Mouse (Mus musculus): ENCODE results near the gene Iqcn.

Iqcn gene

DNA sequence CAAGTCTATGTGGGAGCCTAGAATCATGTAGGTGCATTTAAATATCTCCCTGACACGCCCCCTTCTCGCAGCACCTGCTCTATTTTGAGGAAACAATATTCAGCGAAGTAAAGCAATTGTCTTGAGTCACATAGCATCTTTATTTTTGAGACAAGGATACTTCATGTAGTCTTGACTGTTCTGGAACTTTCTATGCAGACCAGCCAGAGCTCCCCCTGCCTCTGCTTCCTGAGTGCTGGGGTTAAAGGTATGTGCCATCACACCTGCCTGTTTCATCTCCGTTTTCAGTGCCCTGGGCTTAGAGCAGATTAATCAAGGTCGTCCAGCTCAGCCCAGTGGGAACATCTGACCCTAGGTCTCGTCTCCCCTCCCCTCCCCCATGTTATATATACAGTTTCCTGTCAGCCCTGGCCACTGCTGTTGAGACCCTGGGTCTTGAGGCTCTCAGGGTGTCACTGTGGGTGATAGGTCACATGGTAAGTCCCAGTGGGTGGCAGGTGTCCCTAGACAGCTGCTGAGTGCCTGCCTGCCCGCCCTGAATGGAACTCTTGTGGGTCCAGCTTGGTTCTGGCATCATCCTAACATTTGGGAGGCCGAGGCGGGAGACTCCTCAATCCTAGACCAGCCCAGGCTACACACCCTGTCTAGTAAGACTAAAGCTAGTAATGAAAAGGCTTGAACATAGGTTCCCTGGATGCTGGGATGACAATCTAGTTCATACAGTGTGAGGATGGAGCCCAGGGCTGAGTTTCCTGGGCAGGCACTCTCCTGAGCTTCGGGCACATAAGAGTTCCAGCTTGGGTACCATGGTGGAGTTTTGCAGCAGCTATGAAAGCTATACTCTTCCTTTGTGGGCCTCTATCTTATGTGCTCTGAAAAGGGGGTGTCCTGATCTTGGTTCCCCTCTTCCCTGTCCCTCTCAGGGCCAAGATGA, 1.9 kb upstream of the Iqcn start:
- peak; percentile 30 for DNase-seq

DNA sequence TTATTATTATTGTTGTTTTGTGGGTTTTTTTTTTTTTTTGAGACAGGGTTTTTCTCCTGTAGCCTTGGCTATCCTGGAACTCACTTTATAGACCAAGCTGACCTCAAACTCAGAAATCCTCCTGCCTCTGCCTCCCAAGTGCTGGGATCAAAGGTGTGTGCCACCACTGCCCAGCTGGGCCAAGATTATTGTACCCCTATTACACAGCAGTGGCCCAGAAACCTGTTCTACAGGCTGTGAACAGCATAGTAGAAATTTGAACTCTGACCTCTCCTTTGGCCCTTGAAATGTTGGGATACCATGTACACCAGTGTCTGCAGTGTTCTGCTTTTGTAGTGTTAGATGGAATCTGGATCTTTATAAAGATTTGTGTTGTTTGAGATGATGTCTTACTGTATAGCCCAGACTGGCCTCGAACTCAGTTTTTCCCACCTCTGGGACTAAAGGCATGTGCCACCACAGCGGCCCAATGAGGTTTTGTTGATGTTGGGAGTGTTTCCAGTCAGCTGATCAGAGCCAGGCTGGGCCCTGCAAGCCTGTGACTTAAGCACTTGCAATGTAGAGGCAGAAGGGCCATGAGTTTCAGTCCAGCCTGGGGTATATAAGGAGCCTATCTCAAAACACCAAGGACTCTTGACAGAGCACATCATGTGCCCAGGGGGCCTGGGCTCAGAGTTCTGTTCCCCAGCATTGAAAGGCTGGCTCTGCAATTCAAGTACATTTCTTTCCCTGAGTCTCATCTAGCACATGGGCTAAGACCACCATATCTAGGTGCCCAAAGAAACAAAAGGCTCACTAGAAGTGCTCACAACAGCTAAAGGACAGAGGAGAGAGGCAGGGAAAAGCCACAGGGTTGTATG, 1.0 kb upstream of the Iqcn start:
- DNase-seq, result no peak

DNA sequence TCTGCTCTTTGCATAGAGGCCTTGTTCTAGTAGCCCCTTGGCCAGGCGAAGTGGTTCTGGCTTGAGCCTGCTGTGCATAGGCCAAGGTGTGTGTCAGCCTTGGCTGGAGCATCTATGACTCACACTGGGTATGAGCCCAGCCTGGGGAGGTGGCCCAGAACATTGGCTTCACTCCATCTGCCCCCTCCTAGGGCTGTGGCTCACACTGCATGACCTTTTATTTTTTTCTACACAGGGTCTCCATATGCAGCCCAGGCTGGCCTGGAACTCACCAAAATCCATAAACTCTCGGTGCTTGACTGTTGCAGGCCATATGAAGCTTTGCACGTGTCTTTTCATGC, 445 bp upstream of the Iqcn start:
- DNase-seq, result no peak

DNA sequence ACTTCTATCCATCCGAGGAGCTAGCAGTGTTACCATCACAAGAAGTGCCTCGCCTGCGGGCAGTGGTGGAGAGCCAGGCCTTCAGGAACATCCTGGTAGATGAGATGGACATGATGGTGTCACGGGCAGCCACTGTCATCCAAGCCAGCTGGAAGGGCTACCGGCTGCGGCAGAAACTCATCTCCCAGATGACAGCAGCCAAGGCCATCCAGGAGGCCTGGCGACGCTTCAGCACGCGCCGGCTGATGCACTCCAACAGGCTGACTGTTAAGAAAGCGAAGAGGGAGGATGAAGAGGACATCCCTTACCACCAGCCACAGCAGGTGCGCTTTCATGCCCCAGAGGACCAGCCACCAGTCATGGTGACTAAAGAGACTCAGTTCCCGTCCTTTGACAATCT, 5.0 kb downstream of the Iqcn start:
- DNase-seq, result no peak

- no peak for DNase-seq
Observed at GRCm38 (mm10) chr8:70709794-70710193, 6.5 kb downstream of the Iqcn start.

DNA sequence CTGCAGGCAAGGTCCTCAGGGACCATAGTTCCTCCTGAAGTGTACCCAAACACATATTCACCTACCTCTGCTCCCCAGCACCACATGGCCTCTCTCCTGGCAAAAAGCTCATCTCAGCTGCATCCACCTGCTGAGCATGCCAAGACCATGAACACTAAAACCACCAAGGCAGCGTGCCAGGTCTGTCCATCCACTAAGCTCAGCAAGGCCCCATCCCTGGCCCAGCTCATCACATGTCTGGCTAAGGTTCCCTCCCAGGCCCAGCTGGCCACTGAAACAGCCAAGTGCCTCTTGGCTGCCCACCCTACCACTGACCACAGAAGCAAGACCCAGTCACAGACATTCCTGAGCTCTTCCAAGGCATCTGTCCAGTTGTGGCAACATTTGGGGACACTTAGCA, 7.0 kb downstream of the Iqcn start:
- DNase-seq, result no peak

- DNase-seq, result no peak
Observed at GRCm38 (mm10) chr8:70711041-70711440, 7.8 kb downstream of the Iqcn start.

DNA sequence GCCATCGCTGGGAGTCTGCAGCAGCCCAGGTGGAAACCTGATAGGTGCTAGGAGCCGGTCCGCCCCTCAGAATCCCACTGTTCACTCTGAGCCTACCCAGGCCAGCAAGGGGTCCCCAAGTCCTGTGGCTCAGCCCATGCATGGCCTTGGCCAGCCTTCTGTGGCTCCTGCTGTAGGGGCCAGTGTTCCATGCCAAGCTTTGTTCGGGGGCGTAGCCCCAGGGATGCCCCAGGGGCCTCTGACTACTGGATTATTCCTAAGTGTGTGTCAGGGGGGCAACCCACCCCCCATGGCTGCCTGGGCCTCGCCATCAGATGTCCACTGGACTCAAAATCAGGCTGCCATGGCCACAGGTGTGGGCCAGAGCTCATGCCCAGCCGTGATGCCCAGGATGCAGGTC, 10.7 kb downstream of the Iqcn start:
- no peak for DNase-seq

DNA sequence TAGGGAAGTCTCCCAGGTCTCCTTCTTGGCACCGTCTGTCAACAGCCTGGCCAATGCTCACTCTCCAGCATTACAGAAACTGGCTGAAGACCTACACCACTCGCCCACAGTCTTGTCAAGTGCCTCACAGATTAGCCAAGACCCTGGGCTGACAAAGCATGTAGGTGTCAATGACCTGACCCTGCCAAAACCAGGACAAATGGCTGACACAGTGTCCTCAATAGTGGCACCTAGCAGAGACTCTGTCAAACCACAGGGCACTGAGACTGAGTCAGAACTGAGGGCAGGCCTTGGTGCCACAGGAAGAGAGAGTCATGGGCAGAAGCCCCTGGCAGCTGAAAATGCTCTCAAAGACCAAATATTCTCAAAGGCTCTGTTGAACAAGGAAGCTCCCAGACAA, 11.8 kb downstream of the Iqcn start:
- no peak for DNase-seq

DNA sequence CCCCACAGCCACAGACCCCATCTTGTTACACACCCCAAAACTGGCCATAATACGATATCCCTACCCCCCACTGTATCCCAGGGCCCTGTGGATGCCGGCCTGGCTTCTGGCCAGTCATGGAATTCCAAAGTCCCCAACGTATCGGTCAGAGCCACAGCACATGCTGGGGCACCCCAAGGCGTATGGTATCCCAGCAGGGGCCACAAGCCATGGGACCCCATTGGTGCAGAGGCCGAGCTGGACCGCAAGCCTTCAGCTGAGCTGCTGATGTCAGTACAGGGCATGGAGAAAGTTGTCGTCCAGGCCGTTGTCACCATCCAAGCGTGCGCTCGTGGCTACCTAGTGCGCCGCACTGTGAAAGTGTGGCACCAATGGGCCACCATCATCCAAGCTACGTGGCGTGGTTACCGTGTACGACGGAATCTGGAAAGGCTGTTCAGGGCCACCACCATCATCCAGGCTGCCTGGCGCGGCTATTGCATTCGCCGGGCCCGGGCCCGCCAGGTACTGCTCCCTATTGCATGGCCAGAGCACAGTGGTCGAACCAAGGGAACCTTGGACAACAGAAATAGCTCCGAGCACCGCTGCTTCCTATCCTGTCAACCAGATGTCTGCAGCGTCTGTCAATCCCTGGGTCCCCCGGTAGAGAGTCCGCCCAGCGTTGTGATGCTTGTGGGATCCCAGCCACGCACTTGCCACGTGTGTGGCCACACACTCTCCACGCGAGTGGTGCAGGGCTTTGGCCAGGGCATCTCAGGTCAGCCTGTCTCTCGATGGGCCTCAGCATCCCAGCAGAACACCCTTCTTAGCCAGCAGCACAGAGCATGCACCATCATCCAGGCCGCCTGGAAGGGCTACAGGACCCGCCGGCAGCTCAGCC, 13.5 kb downstream of the Iqcn start:
- no peak for DNase-seq

DNA sequence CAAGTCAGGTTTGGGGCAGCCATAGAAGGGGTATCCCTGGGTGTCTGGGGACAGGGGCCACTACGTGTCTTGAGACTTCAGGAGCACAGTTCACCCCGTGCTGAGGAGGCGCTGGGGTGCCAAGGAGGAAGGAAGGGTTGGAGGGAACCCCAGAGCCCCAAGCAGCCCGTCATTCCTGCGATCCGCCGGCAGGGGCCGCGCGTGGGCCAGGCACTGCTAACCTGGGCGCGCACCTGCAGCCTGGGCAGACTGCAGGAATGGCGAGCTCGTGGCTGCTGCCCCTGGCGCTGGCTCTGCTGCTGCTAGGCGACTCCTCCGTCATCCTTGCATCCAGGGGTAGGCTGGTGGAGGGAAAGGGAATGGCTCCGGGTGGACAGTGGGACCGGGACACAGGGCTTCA, 15.0 kb downstream of the Iqcn start, which contains the start of gene Gm3336:
Gm3336 (plus strand) TSS at position 247 of the 400 bp plus-strand sequence.
- DNase-seq, result peak; percentile 87

DNA sequence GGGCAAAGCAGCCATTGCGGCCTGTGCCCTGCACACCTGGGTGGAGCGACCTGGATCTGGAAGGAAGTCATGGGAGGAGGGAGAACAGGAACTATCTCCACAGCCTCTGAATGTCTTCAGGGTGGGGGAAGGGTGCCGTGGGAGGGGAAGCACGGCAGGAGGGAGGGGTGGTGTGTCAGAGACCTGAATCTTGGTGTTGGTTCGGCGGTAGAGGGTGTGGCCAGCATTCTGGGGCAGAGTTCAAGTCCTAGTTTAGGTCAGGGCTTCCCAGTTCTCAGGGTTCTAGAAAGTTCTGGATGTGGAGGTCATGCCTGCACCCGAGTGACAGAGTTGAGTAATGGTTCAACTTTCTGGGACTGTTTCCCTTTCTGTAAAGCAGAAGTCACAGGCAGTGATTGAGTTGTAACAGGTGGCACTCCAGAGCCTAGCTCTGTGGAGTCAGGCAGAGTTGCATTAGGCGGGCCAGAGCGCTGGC, 16.6 kb downstream of the Iqcn start:
- DNase-seq, result no peak

- DNase-seq, result peak; percentile 76
Observed at GRCm38 (mm10) chr8:70720739-70721138, 17.5 kb downstream of the Iqcn start.

DNA sequence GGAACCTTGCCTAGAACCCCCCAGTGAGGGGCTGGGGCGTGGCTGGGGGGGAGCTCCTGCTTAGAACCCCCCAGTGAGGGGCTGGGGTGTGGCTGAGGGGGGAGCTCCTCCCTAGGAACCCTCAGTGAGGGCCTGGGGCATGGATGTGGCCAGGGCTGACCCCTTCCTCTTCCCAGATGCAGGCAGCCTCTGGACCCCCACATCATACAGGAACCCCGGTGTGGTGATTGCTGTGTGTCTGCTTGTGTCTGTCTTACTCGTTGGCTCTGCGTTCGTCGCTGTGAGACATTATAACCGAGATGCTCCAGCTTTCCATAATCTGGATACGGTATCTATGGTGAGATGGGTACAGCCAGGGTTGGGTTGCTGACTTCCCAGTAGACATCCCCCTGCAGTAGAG, 18.3 kb downstream of the Iqcn start:
- no peak for DNase-seq

GRCm38 (mm10) chr8:70723486-70724210, 20.4 kb downstream of the Iqcn start, which contains the start of gene Pde4c:
Gene Pde4c (plus strand): TSS chr8:70723720.
- no peak for DNase-seq

GRCm38 (mm10) chr8:70724216-70724615, 21.0 kb downstream of the Iqcn start:
- no peak for DNase-seq

DNA sequence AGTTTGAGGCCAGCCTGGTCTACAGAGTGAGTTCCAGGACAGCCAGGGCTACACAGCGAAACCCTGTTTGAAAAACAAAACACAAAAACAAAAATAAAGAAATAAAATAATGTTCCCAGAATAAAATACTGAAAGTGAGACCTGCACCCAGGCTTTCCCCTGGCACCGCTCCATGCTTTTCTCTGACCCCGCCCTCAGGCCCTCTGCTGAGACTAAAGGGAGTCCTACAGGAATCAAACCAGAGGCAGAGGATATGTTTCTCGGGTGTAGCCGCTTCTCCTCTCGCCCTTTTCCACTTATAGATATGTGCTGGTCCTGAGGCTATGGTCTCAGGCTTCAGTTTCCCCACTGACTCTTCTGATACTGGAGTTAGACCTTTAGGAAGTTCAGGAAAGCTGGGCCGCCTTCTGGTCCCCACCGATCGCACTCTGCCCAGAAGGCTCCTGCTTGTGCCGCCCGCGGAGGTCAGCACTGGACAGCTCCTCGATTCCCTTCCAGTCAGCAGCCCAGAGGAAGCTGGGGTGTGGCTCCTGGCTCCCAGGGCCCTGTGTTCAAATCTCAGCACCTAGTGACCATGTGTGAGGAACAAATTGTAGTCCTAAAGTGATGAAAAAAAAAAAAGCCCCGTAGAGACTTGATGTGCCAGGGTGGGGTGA, 22.7 kb downstream of the Iqcn start:
- DNase-seq, result no peak

DNA sequence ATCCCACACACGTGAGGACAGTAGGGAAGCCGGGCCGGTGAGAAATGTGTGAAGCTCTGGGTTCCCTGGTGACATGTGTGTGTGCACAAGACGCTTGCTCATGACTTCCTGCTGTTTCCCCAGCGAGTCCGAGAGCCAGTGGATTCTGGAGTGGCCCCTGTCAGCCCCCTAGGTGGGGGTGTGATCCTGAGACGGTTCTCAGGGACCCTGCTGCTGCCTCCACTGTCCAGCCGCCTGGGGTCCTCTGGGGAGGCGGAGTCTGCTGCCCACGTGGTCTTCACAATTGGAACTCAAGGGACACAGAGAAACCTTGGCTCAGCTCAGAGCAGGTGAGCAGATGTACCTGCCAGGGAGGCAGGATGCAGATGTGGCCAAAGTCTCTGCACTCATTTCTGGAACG, 23.5 kb downstream of the Iqcn start:
- no peak for DNase-seq

DNA sequence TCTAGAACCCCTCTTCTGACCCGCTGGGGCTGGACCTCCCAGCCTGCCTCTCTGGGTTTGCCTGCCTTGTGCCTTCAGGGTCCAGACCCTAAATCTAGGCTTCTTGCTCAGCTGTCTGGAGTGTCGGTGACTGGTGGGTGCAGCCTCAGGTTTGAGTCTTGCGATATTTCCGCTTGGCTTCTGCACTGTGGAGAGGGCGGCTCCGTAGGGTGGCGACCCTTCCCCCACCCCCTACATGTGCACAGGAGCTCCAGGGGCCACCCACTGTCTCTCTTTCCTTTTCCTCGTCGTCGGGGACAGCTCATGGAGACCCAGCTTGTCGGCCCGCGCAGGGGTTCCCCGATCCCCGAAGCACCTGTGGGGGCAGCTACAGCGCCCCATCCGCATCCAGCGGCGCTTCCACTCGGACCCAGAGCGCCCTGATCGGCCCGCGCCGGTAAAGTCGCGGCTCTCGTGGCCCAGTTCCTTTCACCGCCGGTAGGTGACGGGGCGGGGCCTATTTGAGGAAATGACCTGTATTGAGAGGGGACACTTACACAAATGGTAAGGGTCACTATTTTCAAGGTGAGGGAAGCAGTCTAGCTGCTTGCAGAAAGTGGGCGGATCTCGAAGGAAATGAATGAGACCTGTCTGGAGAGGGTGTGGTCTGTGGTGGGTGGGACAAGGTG, 26.7 kb downstream of the Iqcn start:
- DNase-seq, result peak; percentile 52

DNA sequence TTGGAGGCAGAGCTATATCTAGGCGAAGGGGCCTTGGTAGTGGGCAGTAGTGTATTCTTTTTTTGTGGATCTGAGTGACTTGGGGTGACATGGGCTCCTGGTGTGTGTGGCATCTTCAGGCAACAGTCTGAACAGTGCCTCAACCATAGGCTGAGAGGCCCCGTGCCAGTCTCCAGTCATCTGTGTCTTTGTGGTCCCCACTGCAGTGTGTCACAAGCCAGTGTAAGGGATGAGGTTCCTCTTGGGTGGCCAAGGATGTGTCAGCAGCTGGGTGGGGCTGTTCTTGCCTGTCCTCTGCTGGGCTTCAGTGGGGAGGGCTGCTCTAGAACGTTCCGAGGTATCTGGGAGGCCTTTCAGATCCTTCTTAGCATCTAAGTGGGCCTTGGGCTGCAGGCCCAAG, 27.7 kb downstream of the Iqcn start:
- no peak for DNase-seq

- no peak for DNase-seq
Observed at GRCm38 (mm10) chr8:70737705-70738104, 34.4 kb downstream of the Iqcn start.
